9 mouse cellular contexts compared by ENCODE assay signal in genomic region chr15:81392997-81393396, GRCm38 (mm10). TPM values are rescaled to one million over a fixed set of nuclear protein-coding genes. Genes with fewer than 3 reads are reported as not detected.
DNase-seq lines count a peak whose midpoint lies in the region.
"Had no signal": no experiment of that assay in that cellular context is flagged by ENCODE, and none has a peak within 500 bp of the region (broad histone marks: within the 10 kb centered on the region; RNA-seq: fewer than 3 reads in every experiment).

No protein-coding gene starts in this region.

- peaks cover 48% of the 10 kb centered on the region for H3K36me3 ChIP-seq in heart, embryonic 10.5 days

- no peak overlapping the region for H3K27ac ChIP-seq in heart, embryonic 10.5 days
- H3K27ac ChIP-seq: limb, embryonic 13.5 days had no signal

- DNase-seq in heart, adult 9 months (ENCODE audit: low spot score in 2 of 2) = peak; percentile 7 to 11
- DNase-seq in heart, embryonic 10.5 days (ENCODE audit: low spot score) = no peak
- DNase-seq in brain, adult 2 months (ENCODE audit: low read depth, low spot score) = peak; percentile 51
- DNase-seq in left cerebral cortex, adult 18-20 months (ENCODE audit: low spot score in 2 of 2) = peak; percentile 45 to 65
- DNase-seq in telencephalon, adult 2 months (ENCODE audit: low read depth, low spot score) = peak; percentile 9
- no peak for DNase-seq in embryo, embryonic 10.5 days (ENCODE audit: low spot score)
- DNase-seq in ovary, postnatal 14 days (ENCODE audit: low spot score) = no peak
- DNase-seq in urinary bladder, postnatal 14 days (ENCODE audit: low spot score) = no peak

- no peaks in the 10 kb centered on the region for H3K4me1 ChIP-seq in heart, embryonic 10.5 days

- no peak overlapping the region for H3K4me3 ChIP-seq in heart, embryonic 10.5 days
- H3K4me3 ChIP-seq: limb, embryonic 13.5 days had no signal

- H3K9me3 ChIP-seq in heart, embryonic 10.5 days = no peaks in the 10 kb centered on the region
- H3K9me3 ChIP-seq: limb, embryonic 13.5 days had no signal

- H3K27me3 ChIP-seq in heart, embryonic 10.5 days (ENCODE audit: insufficient read depth, poor library complexity, severe bottlenecking) = no peaks in the 10 kb centered on the region
- H3K27me3 ChIP-seq: limb, embryonic 13.5 days had no signal

RNA-seq across cellular contexts. Expression of gene St13, which starts 6.9 kb away (rescaled TPM):
- polyA plus RNA-seq in heart, embryonic 10.5 days (2016; fragmentation: Nextera tagmentation; extraction: Ambion mirVana) = 154 and 183 TPM in 2 replicates
- 100 to 1,000 TPM; 173 to 174 TPM for total RNA-seq in left cerebral cortex, adult 18-20 months (2021)

RNA-seq across cellular contexts. Expression of gene Xpnpep3, which starts 6.9 kb away (rescaled TPM):
- polyA plus RNA-seq in heart, embryonic 10.5 days (2016; fragmentation: Nextera tagmentation; extraction: Ambion mirVana) = 12.3 and 15.1 TPM in 2 replicates
- 10 to 100 TPM; 15.0 to 16.6 TPM for total RNA-seq in left cerebral cortex, adult 18-20 months (2021)

RNA-seq across cellular contexts. Expression of gene Dnajb7, which starts 15.1 kb away (rescaled TPM):
- 1.5 and 1.7 TPM in 2 replicates for polyA plus RNA-seq in heart, embryonic 10.5 days (2016; fragmentation: Nextera tagmentation; extraction: Ambion mirVana)
- not detected for total RNA-seq in left cerebral cortex, adult 18-20 months (2021)

RNA-seq across cellular contexts. Expression of gene Slc25a17, which starts 32.4 kb away (rescaled TPM):
- polyA plus RNA-seq in heart, embryonic 10.5 days (2016; fragmentation: Nextera tagmentation; extraction: Ambion mirVana) = 58.5 and 70.4 TPM in 2 replicates
- 10 to 100 TPM; 34.5 to 39.7 TPM for total RNA-seq in left cerebral cortex, adult 18-20 months (2021)

Comparison
In these comparisons a context has a peak if more than half of its experiments do, and no peak if none do; other contexts are left out.
1. DNase-seq: peak in heart, adult 9 months (2 of 2), brain, adult 2 months (single experiment), left cerebral cortex, adult 18-20 months (2 of 2) and telencephalon, adult 2 months (single experiment); none in heart, embryonic 10.5 days (single experiment), embryo, embryonic 10.5 days (single experiment), ovary, postnatal 14 days (single experiment) and urinary bladder, postnatal 14 days (single experiment).